Mouse (Mus musculus) neural tube, postnatal 0 days (tissue): Measurements from ENCODE around the gene Kcnj11. TPM values are rescaled to one million over a fixed set of nuclear protein-coding genes. Genes with fewer than 3 reads are reported as not detected.

ENCODE experiments used
- polyA plus RNA-seq: library from polyadenylated mRNA; unstranded; fragments of >200 nt; fragmentation: Nextera tagmentation; extraction: Ambion mirVana; gene quantifications from 2 replicates; pipeline ENCODE4 v1.2.1, GENCODE M21; 2015

The Kcnj11 gene
- polyA plus RNA-seq = 2.6 and 3.5 TPM in 2 replicates

DNA sequence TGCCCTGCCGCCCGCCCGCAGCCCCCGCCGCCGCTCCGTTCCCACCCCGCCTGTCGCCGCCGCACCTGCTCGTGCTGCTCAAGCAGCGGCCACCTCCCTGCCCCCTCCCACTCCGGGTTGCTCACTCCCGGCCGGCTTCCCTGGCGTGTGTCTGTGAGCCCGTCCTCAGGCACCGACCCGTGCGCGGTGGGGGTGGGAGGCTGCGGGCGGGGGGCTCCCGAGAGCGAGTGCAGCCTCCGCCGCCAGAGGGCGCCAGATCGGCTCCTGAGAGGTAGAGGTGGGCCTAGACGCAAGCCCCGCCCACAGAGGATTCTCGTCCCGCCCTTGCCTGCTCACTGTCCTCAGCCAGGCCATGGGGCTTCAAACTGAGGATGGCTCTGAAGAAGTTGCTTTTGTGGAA lies at the start of gene Kcnj11:
Kcnj11 (minus strand) TSS at position 202 of the 400 bp plus-strand sequence.

Other genes starting within 250 kb of the Kcnj11 start
- gene Kdelr1, start 228.0 kb downstream of the Kcnj11 start, polyA plus RNA-seq = 51.6 and 60.3 TPM in 2 replicates
- gene Grin2d, start 222.4 kb downstream of the Kcnj11 start, polyA plus RNA-seq = 7.6 and 9.0 TPM in 2 replicates
- 0.34 TPM in 1 of 2 replicates, not detected in the other for gene Syngr4, start 204.1 kb downstream of the Kcnj11 start, polyA plus RNA-seq
- 7.3 and 8.2 TPM in 2 replicates for gene Tmem143, start 203.8 kb downstream of the Kcnj11 start, polyA plus RNA-seq
- gene Emp3, start 179.4 kb downstream of the Kcnj11 start, polyA plus RNA-seq = 56.9 and 74.0 TPM in 2 replicates
- 6.9 and 7.0 TPM in 2 replicates for gene Ccdc114, start 176.7 kb downstream of the Kcnj11 start, polyA plus RNA-seq
- 0.41 and 0.76 TPM in 2 replicates for gene Abcc6, start 70.5 kb downstream of the Kcnj11 start, polyA plus RNA-seq
- 36.7 and 41.6 TPM in 2 replicates for gene Nomo1, start 67.1 kb downstream of the Kcnj11 start, polyA plus RNA-seq
- 11.4 and 13.1 TPM in 2 replicates for gene Abcc8, start 79.3 kb upstream of the Kcnj11 start, polyA plus RNA-seq
- gene Ush1c, start 137.7 kb upstream of the Kcnj11 start, polyA plus RNA-seq = 0.75 and 1.5 TPM in 2 replicates
- 0.08 TPM in 1 of 2 replicates, not detected in the other for gene Otog, start 140.2 kb upstream of the Kcnj11 start, polyA plus RNA-seq